Mouse (Mus musculus) CD4-positive, CD25-positive, alpha-beta regulatory T cell (primary cell): ENCODE data around the gene Folh1. TPM values are rescaled to one million over a fixed set of nuclear protein-coding genes. Genes with fewer than 3 reads are reported as not detected.

Experiments
- polyA plus RNA-seq: library from polyadenylated mRNA; unstranded; fragments of 100-300 nt; shearing (Covaris generic); gene quantifications from one replicate; pipeline ENCODE4 v1.2.1, GENCODE M21; 2017

Gene Folh1
- not detected for polyA plus RNA-seq

DNA sequence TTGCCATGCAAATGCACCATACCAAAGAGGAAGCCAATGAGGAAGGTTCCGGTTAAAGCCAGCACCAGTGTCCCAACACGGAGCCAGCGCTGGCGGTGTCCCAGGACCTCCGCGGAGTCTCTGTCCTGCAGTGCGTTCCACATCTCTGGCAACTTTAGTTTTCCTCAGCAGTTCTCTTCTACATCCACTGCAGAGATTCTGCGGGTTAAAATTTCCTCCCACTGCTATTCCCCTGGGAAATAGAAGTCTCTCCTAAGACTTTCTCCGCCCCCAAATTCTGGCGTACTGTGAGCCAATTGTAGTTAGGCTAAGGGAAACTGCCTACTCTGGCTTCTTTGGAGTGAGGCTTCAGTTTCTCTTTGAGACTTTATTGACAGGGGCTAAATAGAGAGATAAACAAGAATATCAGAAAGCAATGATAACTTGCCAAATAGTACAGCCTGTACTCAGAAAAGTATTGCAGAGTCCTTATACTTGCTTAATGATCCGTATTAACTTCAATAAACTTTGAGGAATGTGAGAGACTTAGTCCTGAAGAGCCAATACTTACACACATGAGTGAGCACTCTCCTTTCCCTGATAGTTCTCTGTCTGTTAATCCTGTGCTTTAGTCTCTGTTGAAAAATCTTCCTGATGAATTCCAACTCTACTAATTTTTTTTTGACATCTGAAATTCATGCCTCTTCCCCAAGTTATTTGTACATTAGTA, at the start of gene Folh1:
Folh1 (minus strand) TSS at position 327 of the 709 bp plus-strand sequence.

DNA sequence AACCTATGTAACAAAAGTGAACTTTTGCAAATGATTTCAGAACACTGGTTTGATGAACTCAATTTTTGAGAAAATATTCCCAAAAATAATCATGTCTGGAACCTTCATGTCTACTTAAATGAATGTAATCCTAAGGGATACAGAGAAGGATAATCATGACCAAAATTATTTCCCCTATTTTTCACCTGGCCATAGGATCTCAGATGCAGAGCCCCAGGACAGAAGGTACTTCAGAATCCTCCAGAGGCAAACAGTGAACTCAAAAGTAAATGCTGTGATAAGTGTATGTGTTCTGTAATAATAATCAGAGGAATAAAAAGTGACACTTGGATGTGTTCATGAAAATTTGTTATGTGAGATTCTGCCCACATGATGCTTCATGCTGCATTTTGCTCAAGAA, 19.0 kb upstream of the Folh1 start, which contains the start of gene Vmn2r77:
Vmn2r77 (plus strand) TSS at position 301 of the 400 bp plus-strand sequence.

DNA sequence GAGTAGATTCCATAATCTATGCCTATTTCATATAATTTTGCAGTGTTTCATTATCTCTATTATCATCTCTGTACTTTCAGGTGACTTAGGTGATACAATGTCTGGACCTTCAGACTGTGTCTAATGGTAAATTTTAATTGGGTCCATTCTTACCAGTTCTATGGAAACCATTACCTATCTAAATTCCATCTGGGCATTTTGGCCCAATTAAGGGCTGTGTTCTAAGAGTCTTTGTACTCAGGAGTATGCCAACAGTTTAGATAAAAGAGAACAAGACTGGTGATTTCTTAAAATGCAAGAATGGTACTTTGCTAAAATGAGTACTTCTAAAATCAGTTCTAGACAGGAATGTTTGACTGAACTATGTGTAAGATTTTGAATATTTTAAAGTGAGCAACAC, 87.7 kb downstream of the Folh1 start, which contains the start of gene Olfr292:
Olfr292 (plus strand) TSS at position 301 of the 400 bp plus-strand sequence.

Other genes with a start within 250 kb of the Folh1 start
- gene Olfr295, start 192.1 kb downstream of the Folh1 start, polyA plus RNA-seq, result 0.04 TPM
- not detected for gene Olfr294, start 159.3 kb downstream of the Folh1 start, polyA plus RNA-seq
- gene Olfr293, start 126.9 kb downstream of the Folh1 start, polyA plus RNA-seq, result not detected
- not detected for gene Olfr292, start 87.6 kb downstream of the Folh1 start, polyA plus RNA-seq
- gene Vmn2r77, start 19.1 kb upstream of the Folh1 start, polyA plus RNA-seq, result 0.04 TPM
- gene Vmn2r78, start 139.2 kb upstream of the Folh1 start, polyA plus RNA-seq, result 0.06 TPM
- 0.07 TPM for gene Vmn2r79, start 220.2 kb upstream of the Folh1 start, polyA plus RNA-seq